Mouse (Mus musculus) bone marrow, adult 2 months (tissue): ENCODE measurements at regions not wholly inside any gene's neighbourhood (a gene's known extent, or its start where the extent isn't known, plus 50 kb on each side); places are given as distances from the start of the nearest gene placed in this dataset.

Experiments
- CTCF ChIP-seq: fragments of 200-500 bp; IDR thresholded peaks from 2 replicates; pipeline ENCODE4 v1.5.1; 2011; ENCODE audit warnings: low read length, control low read depth; ENCODE audit not compliant: control insufficient read depth, insufficient read depth
- POLR2A ChIP-seq: fragments of 200-500 bp; IDR thresholded peaks from 2 replicates; pipeline ENCODE4 v1.6.1; 2011; ENCODE audit warnings: low read depth, mild to moderate bottlenecking, control low read depth, low read length, borderline replicate concordance; ENCODE audit not compliant: control insufficient read depth

GRCm38 (mm10) chr6:66399091-66399755, 136.0 kb upstream of the Mad2l1 start:
- TF ChIP-seq CTCF (no peak), POLR2A (no peak)
